Mouse (Mus musculus): Measurements from ENCODE around the gene Rgr. TPM values are rescaled to one million over a fixed set of nuclear protein-coding genes. Genes with fewer than 3 reads are reported as not detected.

Rgr gene
- polyA plus RNA-seq (2012; rRNA removed) = not detected in 2 replicates

GRCm38 (mm10) chr14:37048914-37049410 is at the start of gene Rgr:
Rgr (minus strand) TSS chr14:37048964.
- no peak for DNase-seq
- no peaks in the 10 kb centered on the region for H3K27me3 ChIP-seq (replicated peaks; ENCODE audit: control insufficient read depth, insufficient read depth, low read length)
- H3K4me3 ChIP-seq (ENCODE audit: insufficient read depth, low read depth, low read length) = no peak within 1 kb of the TSS
- no peaks in the 10 kb centered on the region for H3K4me1 ChIP-seq (ENCODE audit: control insufficient read depth, insufficient read depth, low read length)
- H3K36me3 ChIP-seq (ENCODE audit: control insufficient read depth, insufficient read depth, low read length) = no peaks in the 10 kb centered on the region
- H3K27ac ChIP-seq (ENCODE audit: insufficient read depth, low read depth, low read length) = no peak within 1 kb of the TSS
- TF ChIP-seq POLR2A (IDR thresholded peaks at IDR 0.05; ENCODE audit: low read depth, low read length) = no peak
- no peak for TF ChIP-seq CTCF (conservative IDR thresholded peaks at IDR 0.05; ENCODE audit: insufficient read depth, insufficient read length, low read depth, low read length)
- 76% methylated on average over 1 of the region's 1 CpGs for WGBS

- peak; percentile 12 for DNase-seq
- Histone ChIP-seq H3K36me3 (ENCODE audit: control insufficient read depth, insufficient read depth, low read length) (no peaks in the 10 kb centered on the region), H3K4me1 (ENCODE audit: control insufficient read depth, insufficient read depth, low read length) (no peaks in the 10 kb centered on the region), H3K27me3 (replicated peaks; ENCODE audit: control insufficient read depth, insufficient read depth, low read length) (no peaks in the 10 kb centered on the region), H3K27ac (ENCODE audit: insufficient read depth, low read depth, low read length) (no peak within 1 kb of the TSS), H3K4me3 (ENCODE audit: insufficient read depth, low read depth, low read length) (no peak within 1 kb of the TSS)
- under 1% methylated on average over 29 of the region's 30 CpGs for WGBS
- TF ChIP-seq POLR2A (IDR thresholded peaks at IDR 0.05; ENCODE audit: low read depth, low read length) (no peak), CTCF (conservative IDR thresholded peaks at IDR 0.05; ENCODE audit: insufficient read depth, insufficient read length, low read depth, low read length) (no peak)
These were observed 49.3 kb upstream of the Rgr start, which contains the start of gene Cdhr1 for GRCm38 (mm10) chr14:37097956-37098530. Cdhr1 (minus strand) TSS chr14:37098347.

GRCm38 (mm10) chr14:37095556-37095955 is 46.8 kb upstream of the Rgr start:
- 76% methylated on average over 4 of the region's 4 CpGs for WGBS

GRCm38 (mm10) chr14:37094436-37094835 is 45.7 kb upstream of the Rgr start:
- WGBS = 38% methylated on average over 6 of the region's 6 CpGs
- Histone ChIP-seq H3K4me1 (ENCODE audit: control insufficient read depth, insufficient read depth, low read length) (no peaks in the 10 kb centered on the region), H3K4me3 (ENCODE audit: insufficient read depth, low read depth, low read length) (no peak overlapping the region), H3K27ac (ENCODE audit: insufficient read depth, low read depth, low read length) (no peak overlapping the region), H3K36me3 (ENCODE audit: control insufficient read depth, insufficient read depth, low read length) (no peaks in the 10 kb centered on the region), H3K27me3 (replicated peaks; ENCODE audit: control insufficient read depth, insufficient read depth, low read length) (no peaks in the 10 kb centered on the region)
- TF ChIP-seq CTCF (conservative IDR thresholded peaks at IDR 0.05; ENCODE audit: insufficient read depth, insufficient read length, low read depth, low read length) (no peak), POLR2A (IDR thresholded peaks at IDR 0.05; ENCODE audit: low read depth, low read length) (no peak)
- DNase-seq = no peak

More at GRCm38 (mm10) chr14:37095556-37095955, 46.8 kb upstream of the Rgr start:
- no peaks in the 10 kb centered on the region for H3K27me3 ChIP-seq (replicated peaks; ENCODE audit: control insufficient read depth, insufficient read depth, low read length)
- H3K4me3 ChIP-seq (ENCODE audit: insufficient read depth, low read depth, low read length) = no peak overlapping the region
- DNase-seq = no peak
- TF ChIP-seq POLR2A (IDR thresholded peaks at IDR 0.05; ENCODE audit: low read depth, low read length) (no peak), CTCF (conservative IDR thresholded peaks at IDR 0.05; ENCODE audit: insufficient read depth, insufficient read length, low read depth, low read length) (no peak)
- H3K4me1 ChIP-seq (ENCODE audit: control insufficient read depth, insufficient read depth, low read length) = no peaks in the 10 kb centered on the region
- no peak overlapping the region for H3K27ac ChIP-seq (ENCODE audit: insufficient read depth, low read depth, low read length)
- H3K36me3 ChIP-seq (ENCODE audit: control insufficient read depth, insufficient read depth, low read length) = no peaks in the 10 kb centered on the region

- 11% methylated on average over 4 of the region's 4 CpGs for WGBS
- H3K36me3 ChIP-seq (ENCODE audit: control insufficient read depth, insufficient read depth, low read length) = no peaks in the 10 kb centered on the region
- no peak overlapping the region for H3K4me3 ChIP-seq (ENCODE audit: insufficient read depth, low read depth, low read length)
- no peak for TF ChIP-seq POLR2A (IDR thresholded peaks at IDR 0.05; ENCODE audit: low read depth, low read length)
- TF ChIP-seq CTCF (conservative IDR thresholded peaks at IDR 0.05; ENCODE audit: insufficient read depth, insufficient read length, low read depth, low read length) = no peak
- H3K4me1 ChIP-seq (ENCODE audit: control insufficient read depth, insufficient read depth, low read length) = no peaks in the 10 kb centered on the region
- H3K27me3 ChIP-seq (replicated peaks; ENCODE audit: control insufficient read depth, insufficient read depth, low read length) = no peaks in the 10 kb centered on the region
- H3K27ac ChIP-seq (ENCODE audit: insufficient read depth, low read depth, low read length) = no peak overlapping the region
- no peak for DNase-seq
These were observed 35.0 kb upstream of the Rgr start for GRCm38 (mm10) chr14:37083755-37084154.

GRCm38 (mm10) chr14:37080724-37081123 is 32.0 kb upstream of the Rgr start:
- H3K4me3 ChIP-seq (ENCODE audit: insufficient read depth, low read depth, low read length) = no peak overlapping the region
- H3K4me1 ChIP-seq (ENCODE audit: control insufficient read depth, insufficient read depth, low read length) = no peaks in the 10 kb centered on the region
- DNase-seq = no peak
- TF ChIP-seq POLR2A (IDR thresholded peaks at IDR 0.05; ENCODE audit: low read depth, low read length) (no peak), CTCF (conservative IDR thresholded peaks at IDR 0.05; ENCODE audit: insufficient read depth, insufficient read length, low read depth, low read length) (no peak)
- no peak overlapping the region for H3K27ac ChIP-seq (ENCODE audit: insufficient read depth, low read depth, low read length)
- 89% methylated on average over 1 of the region's 1 CpGs for WGBS
- no peaks in the 10 kb centered on the region for H3K27me3 ChIP-seq (replicated peaks; ENCODE audit: control insufficient read depth, insufficient read depth, low read length)
- H3K36me3 ChIP-seq (ENCODE audit: control insufficient read depth, insufficient read depth, low read length) = no peaks in the 10 kb centered on the region

GRCm38 (mm10) chr14:37068516-37068915 is 19.8 kb upstream of the Rgr start:
- TF ChIP-seq POLR2A (IDR thresholded peaks at IDR 0.05; ENCODE audit: low read depth, low read length) (no peak), CTCF (conservative IDR thresholded peaks at IDR 0.05; ENCODE audit: insufficient read depth, insufficient read length, low read depth, low read length) (no peak)
- peak; percentile 46 for DNase-seq
- 16% methylated on average over 9 of the region's 9 CpGs for WGBS

More at GRCm38 (mm10) chr14:37068516-37068915, 19.8 kb upstream of the Rgr start:
- Histone ChIP-seq H3K4me3 (ENCODE audit: insufficient read depth, low read depth, low read length) (no peak overlapping the region), H3K4me1 (ENCODE audit: control insufficient read depth, insufficient read depth, low read length) (no peaks in the 10 kb centered on the region), H3K36me3 (ENCODE audit: control insufficient read depth, insufficient read depth, low read length) (no peaks in the 10 kb centered on the region), H3K27ac (ENCODE audit: insufficient read depth, low read depth, low read length) (no peak overlapping the region), H3K27me3 (replicated peaks; ENCODE audit: control insufficient read depth, insufficient read depth, low read length) (no peaks in the 10 kb centered on the region)

Data from kidney, adult 2 months (tissue).